Mouse (Mus musculus): Measurements from ENCODE around the gene Nelfe.
"Not testable (repeated sequence)": the region's sequence is repeated elsewhere in the genome, so short reads cannot be mapped to it uniquely, and the experiment has no call there.

The Nelfe gene

DNA sequence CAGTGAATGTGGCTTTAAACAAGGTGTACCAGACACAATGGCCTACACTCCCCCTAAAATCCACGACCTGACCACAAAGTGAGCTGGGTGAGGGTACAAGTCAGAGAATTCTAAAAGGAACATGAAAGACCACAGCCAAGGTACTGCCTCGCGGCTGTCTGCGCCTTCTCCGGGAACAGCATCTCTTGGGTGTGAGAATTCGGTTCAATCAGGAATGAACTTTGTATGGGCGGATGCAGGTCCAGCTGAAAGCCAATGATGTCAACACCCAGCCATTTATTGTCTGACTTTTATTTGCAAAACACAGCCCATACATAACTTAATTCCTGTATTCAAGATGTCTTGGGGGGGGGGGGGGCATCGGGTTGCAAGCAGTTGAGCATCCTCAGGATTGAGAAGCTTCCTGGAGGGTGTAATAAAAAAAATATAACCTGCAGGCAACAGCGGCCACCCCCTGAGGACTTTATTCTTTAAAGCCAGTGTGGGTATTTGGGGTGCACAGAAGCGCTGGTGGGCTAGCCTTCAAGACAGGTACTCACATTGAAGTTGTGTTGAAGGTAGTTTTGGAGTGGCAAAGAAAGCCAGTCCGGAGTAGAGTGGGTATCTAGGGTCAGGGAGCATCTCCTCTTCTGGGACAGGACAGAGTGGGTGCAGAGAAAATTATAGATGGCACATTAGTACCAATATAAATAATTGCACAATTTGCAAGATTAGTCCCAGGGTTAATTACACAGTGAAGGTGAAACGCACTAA lies 43.1 kb downstream of the Nelfe start:
- DNase-seq (ENCODE audit: low read depth, low spot score): no peak

DNA sequence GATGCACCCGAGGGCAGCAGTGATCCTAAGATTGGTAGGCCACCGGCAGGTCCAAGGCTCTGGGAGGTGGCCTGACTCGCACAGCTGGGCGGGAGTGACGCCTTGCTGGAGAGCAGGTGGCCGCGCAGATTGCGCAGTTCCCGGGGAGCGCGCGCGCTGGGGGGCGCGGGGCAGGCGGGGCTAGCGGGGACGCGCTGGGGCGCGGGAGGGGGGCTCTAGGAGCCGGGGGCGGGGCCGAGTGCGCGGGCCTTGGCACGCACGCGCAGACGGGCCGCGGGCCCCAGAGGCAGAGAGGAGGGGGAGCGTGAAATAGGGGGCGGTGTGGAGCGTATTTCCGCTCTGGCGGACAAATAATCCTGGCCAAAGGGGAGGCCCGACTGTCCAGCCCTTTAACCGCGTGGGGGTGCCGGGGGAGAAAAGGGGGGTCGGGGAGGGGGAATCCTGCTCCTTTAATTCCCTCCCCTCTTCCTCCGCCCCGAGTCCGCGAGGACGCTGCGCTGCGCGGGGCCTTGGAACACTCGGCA lies 43.9 kb downstream of the Nelfe start:
- peak; percentile 96 for DNase-seq (ENCODE audit: low read depth, low spot score)

DNA sequence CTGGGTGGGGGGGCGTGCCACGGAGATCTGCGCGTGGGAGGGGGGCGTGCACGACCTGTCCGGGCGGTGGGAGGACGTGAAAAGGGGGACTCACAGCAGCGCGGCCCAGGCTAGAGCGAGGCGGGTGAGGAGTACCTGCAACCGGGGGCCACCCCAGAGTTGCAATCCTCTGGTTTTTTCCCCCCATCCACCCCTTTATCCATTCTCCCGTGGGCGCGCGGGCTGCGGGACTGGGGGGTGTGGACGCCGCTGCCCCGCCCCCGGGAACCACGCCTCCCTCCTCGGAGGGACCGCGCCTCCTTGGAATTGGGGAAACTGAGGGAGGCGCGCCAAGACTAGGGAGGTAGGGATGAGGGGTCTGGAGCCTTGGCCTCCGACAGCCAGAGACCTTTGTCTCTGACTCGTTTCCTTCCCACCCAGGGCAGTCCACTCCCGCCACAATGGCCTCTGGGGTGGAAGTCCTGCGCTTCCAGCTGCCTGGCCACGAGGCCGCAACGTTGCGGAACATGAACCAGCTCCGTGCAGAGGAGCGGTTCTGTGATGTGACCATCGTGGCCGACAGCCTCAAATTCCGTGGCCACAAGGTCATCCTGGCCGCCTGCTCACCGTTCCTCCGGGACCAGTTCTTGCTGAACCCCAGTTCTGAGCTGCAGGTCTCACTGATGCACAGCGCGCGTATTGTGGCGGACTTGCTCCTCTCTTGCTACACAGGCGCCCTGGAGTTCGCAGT lies 44.8 kb downstream of the Nelfe start:
- DNase-seq (ENCODE audit: low read depth, low spot score): peak; percentile 43

DNA sequence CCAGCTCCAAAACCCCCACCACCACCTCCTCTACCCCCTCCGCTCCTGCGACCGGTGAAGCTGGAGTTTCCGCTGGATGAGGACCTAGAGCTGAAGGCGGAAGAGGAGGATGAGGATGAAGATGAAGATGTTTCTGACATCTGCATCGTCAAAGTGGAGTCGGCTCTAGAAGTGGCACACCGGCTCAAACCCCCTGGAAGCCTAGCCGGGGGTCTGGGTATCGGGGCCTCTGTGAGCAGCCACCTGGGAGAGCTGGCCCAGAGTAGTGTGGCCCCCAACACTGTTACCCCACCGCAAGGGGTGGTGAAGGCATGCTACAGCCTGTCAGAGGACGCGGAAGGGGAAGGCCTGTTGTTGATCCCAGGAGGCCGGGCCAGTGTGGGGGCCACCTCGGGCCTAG lies 45.5 kb downstream of the Nelfe start:
- DNase-seq (ENCODE audit: low read depth, low spot score): peak; percentile 17

DNA sequence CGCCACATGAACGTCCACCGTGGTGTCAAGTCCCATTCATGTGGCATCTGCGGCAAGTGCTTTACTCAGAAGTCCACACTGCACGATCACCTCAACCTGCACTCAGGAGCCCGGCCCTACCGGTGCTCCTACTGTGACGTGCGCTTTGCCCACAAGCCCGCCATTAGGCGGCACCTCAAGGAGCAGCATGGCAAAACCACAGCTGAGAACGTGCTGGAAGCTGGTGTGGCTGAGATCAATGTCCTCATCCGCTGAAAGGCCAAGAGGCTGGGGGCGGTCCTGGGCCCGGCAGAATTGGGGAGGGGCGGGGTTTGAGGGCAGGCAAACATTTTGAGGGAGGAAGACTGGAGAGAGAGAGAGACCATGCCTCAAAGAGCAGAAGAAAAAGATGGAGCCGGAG lies 46.2 kb downstream of the Nelfe start:
- DNase-seq (ENCODE audit: low read depth, low spot score): peak; percentile 60

DNA sequence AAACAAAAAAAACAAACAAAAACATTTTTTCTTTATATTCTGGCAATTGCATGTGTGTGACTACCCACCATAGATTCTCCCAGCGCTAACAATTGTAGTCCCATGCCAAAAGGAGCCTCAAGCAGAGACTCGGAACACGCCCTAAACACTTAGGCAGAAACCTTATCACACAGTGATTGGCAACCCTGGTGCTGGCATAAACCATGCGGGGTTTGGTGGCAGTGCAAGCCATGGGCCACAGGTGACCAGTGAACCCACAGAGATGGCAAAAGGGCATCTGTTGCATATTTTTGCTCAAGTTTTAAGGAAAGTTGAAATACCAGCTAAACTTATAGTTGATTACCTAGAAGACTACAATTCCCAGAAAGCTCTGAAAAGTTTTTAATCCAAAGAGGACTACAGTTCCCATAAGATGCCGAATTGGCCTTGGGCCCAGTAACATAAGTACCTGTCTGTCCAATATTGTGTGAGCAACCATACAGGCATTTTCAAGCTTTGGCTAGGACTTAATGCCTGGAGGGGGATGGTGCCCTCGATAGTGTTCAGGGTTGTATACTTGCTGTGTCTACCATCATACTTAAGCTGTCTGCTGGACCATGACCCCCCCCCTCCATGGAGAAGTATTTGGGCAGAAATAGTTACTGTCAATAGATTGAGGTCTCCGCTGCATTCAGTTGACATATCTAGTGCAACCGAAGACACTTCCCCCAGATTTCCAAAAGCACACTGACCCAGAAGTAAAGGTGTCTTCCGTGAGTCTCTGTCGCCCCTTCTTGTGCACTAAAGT lies 47.4 kb downstream of the Nelfe start:
- no peak for DNase-seq (ENCODE audit: low read depth, low spot score)

DNA sequence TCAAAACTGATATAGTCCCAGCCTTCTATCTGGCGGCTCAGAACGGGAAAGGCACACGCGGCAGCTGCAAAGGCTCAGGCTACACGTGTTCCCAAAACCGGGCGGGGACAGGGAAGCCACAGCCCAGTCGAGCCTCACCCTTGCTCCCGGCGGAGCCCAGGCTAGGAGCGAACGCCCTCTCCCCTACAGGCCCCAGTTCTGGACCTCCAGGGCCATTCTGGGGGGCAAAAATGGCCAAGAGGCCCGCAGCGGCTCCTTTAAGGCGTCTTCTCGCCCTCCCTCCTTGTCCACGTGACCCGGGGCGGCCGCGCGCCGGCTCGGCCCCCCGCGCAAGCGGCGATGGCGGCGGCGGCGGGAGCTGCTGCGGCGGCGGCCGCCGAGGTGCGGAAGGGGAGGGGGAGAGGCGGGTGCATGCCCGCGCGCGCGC lies 48.0 kb downstream of the Nelfe start, which contains the start of the genes C2 and Ehmt2:
Gene C2 (minus strand): TSS at position 106 of the 427 bp plus-strand sequence.
Gene Ehmt2 (plus strand): TSS at position 310 of the 427 bp plus-strand sequence.
- peak; percentile 91 for DNase-seq (ENCODE audit: low read depth, low spot score)

DNA sequence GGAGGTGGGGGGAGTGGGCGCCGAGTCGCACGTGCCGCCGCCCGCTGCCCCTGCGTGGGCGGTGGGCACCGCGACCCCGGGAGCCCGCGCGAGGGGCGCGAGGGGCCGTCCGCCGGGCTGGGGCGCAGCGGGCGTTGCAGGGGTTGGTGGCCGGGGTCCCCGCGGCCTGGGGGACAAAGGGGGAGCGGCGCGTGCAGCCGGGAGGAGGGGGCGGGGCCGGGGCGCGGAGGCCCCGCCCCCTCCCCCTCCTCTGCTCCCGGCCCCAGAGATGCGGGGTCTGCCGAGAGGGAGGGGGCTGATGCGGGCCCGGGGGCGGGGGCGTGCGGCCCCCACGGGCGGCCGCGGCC lies 48.5 kb downstream of the Nelfe start:
- no peak for DNase-seq (ENCODE audit: low read depth, low spot score)

DNA sequence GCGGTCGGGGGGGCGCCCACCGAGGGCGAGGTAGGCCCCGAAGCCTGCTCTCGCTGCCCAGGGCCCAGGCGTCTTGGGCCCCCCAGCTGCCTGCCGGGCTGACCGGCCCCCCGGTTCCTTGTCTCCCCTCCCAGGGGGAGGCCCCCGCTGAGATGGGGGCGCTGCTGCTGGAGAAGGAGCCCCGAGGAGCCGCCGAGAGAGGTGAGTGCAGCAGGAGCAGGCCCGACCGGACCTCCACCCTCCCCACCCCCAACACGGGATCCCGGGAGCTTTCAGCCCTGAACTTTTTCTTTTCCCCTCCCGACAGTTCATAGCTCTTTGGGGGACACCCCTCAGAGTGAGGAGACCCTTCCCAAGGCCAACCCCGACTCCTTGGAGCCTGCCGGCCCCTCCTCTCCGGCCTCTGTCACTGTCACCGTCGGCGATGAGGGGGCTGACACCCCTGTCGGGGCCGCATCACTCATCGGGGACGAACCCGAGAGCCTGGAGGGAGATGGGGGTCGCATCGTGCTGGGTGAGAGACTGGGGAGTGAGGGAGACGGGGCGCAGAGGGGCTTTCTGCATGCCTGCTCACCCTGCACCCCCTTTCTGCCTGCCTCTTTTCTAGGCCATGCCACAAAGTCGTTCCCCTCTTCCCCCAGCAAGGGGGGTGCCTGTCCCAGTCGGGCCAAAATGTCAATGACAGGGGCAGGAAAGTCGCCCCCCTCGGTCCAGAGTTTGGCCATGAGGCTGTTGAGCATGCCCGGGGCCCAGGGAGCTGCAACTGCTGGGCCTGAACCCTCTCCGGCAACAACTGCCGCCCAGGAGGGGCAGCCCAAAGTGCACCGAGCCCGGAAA lies 49.1 kb downstream of the Nelfe start:
- DNase-seq (ENCODE audit: low read depth, low spot score): peak; percentile 84

DNA sequence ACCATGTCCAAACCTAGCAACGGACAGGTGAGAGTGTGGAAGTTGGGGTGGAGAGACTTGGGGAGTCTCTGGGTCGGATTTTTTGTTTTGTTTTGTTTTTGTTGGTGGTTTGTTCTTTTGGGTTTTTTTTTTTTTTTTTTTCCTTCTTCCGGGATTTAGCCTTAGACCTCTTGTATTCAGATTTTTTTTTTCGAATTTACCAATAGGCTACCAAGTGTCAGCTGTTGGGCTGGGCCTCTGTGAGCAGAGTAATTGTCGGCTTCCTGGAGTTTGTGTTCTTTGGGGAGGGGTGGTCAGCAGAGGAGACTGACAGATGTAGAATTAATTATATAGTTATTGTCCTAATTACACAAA lies 49.7 kb downstream of the Nelfe start:
- no peak for DNase-seq (ENCODE audit: low read depth, low spot score)

DNA sequence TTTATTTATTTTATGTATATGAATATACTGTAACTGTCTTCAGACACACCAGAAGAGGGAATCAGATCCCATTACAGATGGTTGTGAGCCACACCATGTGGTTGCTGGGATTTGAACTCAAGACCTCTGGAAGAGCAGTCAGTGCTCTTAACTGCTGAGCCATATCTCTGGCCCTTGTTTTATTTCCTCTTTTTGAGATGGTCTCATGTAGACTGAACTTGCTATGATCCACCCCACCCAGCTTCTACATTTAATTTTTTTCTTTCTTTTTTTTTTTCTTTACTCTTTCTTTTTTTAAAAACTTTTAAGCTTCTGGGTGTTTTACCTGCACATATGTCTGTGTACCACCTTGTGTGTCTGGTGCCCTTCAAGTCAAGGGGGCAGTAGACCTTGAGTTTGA lies 50.6 kb downstream of the Nelfe start:
- peak; percentile 44 for DNase-seq (ENCODE audit: low read depth, low spot score)

DNA sequence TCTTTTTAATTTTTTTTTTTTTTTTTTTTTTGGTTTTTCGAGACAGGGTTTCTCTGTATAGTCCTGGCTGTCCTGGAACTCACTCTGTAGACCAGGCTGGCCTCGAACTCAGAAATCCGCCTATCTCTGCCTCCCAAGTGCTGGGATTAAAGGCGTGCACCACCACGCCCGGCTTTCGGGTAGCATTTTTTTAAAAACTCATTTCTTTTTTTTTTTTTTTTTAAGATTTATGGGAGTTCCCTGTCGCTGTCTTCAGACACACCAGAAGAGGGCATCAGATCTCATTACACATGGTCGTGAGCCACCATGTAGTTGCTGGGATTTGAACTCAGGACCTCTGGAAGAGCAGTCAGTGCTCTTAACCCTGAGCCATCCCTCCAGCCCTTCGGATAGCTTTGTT lies 51.8 kb downstream of the Nelfe start:
- DNase-seq (ENCODE audit: low read depth, low spot score): not testable (repeated sequence)

DNA sequence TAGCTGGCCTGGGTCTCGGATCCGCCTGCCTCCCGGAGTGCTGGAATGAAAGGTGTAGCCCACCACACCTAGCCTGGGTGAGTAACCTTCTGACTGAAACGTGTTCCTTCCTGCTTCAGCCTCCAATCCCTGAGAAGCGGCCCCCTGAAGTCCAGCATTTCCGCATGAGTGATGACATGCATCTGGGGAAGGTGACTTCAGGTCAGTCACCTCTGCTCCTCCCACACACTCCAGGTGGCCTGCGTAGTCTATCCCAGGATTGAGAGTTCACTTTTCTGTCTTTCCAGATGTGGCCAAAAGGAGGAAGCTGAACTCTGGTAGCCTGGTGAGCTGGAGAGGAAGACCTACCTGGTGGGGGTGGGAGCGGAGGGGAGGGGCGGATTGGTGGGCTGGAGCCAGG lies 52.7 kb downstream of the Nelfe start:
- no peak for DNase-seq (ENCODE audit: low read depth, low spot score)

Measured in A20 (cell line).